Mouse (Mus musculus) kidney, adult 2 months (tissue): ENCODE results near the gene Ablim1.

Experiments used
- CTCF ChIP-seq: fragments of 200-500 bp; conservative IDR thresholded peaks from 2 replicates; pipeline ENCODE4 v1.5.1; 2011; ENCODE audit warnings: low read depth, mild to moderate bottlenecking, control low read depth, low read length, moderate library complexity, mixed read lengths; ENCODE audit not compliant: insufficient read depth, insufficient read length
- POLR2A ChIP-seq: fragments of 200-500 bp; IDR thresholded peaks from one replicate; pipeline ENCODE4 v1.6.1; 2011; ENCODE audit warnings: low read depth, low read length, control low read depth

DNA sequence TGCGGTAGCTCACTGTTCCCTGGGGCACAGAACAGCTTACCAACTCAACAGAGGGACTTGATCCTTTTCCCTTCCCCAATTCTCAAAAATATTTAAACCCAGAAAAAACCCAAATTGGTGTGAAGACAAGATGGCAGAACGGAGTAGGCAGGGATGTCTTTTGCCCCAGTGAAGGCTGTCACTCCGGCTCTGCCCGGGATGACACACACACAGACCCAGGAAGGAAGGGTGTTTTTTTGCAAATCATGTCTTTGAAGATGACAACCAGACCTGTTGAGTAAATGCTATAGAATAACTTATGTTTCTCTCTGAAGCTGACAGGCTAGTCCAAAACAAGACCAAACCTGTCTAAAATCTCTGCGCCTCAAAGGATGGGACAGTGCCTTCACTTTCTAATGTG is 187.2 kb downstream of the Ablim1 start:
- TF ChIP-seq CTCF (no peak), POLR2A (no peak)
